Mouse (Mus musculus) cerebellum, adult 2 months (tissue): ENCODE measurements around the gene Bcr. TPM values are rescaled to one million over a fixed set of nuclear protein-coding genes. Genes with fewer than 3 reads are reported as not detected.

Experiments used
- DNase-seq, 2 experiments: peaks; one replicate each; pipeline ENCODE4 v3.0.0; 2021
- H3K27ac ChIP-seq: fragments of 200-500 bp; 2 replicates; pipeline ENCODE4 v1.5.1; 2012; ENCODE audit warnings: low read length, control low read depth, inconsistent platforms; ENCODE audit not compliant: insufficient read depth
- H3K27me3 ChIP-seq: fragments of 200-500 bp; 2 replicates; pipeline ENCODE4 v1.6.1; 2012; ENCODE audit warnings: inconsistent platforms, mild to moderate bottlenecking, low read length, moderate library complexity; ENCODE audit not compliant: control insufficient read depth, insufficient read depth
- H3K4me1 ChIP-seq: fragments of 200-500 bp; 2 replicates; pipeline ENCODE4 v1.6.1; 2011; ENCODE audit warnings: low read length; ENCODE audit not compliant: control insufficient read depth, insufficient read depth
- H3K4me3 ChIP-seq: fragments of 200-500 bp; replicated peaks from 2 replicates; pipeline ENCODE3; 2011; ENCODE audit warnings: mild to moderate bottlenecking, low read depth, low read length, control low read depth; ENCODE audit not compliant: insufficient read depth
- CTCF ChIP-seq: fragments of 200-500 bp; IDR thresholded peaks from 2 replicates; pipeline ENCODE4 v1.5.1; 2011; ENCODE audit warnings: low read depth, mild to moderate bottlenecking, control low read depth, low read length, moderate library complexity, borderline replicate concordance; ENCODE audit not compliant: insufficient read depth
- POLR2A ChIP-seq: fragments of 200-500 bp; IDR thresholded peaks from 2 replicates; pipeline ENCODE4 v1.6.1; 2011; ENCODE audit warnings: low read length, control low read depth, borderline replicate concordance; ENCODE audit not compliant: insufficient read depth
- WGBS: fragments of 180-500 bp; shearing (Covaris S2); methylation state at CpG from one replicate; pipeline ENCODE4 v1.1.7; 2018; 5-methylcytosine and 5-hydroxymethylcytosine counted together
- polyA plus RNA-seq: library from polyadenylated mRNA; depleted of rRNA; stranded (reverse); fragments of >200 nt; gene quantifications from 2 replicates; pipeline ENCODE4 v1.2.3, GENCODE M21; 2012

Gene Bcr
- polyA plus RNA-seq, 1 experiment: 44.4 TPM

DNA sequence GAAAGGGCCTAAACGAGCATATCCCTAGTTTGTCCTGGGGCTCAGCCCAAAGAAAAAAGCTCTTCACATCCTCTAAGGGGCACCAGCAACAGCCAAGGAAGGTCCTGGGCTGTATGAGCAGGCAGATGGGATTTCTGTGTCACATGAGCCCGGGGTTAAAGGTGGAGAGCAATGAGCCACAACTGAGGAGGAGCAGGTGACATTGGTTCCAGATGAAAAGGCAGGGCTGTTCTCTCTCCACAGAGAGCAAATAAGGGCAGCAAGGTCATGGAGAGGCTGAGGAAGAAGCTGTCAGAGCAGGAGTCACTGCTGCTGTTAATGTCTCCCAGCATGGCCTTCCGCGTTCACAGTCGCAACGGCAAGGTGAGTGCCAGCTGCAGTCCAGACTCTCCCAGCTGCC lies 96.4 kb downstream of the Bcr start:
- Histone ChIP-seq H3K27me3 (no peaks in the 10 kb centered on the region), H3K27ac (no peak overlapping the region), H3K4me3 (no peak overlapping the region), H3K4me1 (no peaks in the 10 kb centered on the region)
- no peak for DNase-seq
- WGBS: 84% methylated on average over 6 of the region's 6 CpGs
- no peak for TF ChIP-seq POLR2A
- TF ChIP-seq CTCF: no peak

DNA sequence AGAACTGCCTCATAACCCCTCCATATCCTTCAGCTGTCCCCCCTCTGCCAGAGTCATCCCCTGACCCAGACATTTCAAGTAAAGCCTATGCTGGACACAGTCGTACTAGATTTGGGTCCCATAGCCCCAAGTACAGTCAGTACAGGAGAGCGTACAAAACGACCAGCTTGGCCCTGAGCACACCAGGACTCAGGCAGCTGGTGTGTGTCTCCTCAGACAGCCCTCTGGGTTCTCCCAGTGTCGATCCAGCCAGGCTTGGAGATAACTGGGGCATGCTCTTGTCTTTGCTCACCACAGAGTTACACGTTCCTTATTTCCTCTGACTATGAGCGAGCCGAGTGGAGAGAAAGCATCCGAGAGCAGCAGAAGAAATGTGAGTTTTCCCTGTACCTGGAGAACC lies 97.3 kb downstream of the Bcr start:
- no peak for DNase-seq
- TF ChIP-seq POLR2A: no peak
- WGBS: 83% methylated on average over 8 of the region's 8 CpGs

DNA sequence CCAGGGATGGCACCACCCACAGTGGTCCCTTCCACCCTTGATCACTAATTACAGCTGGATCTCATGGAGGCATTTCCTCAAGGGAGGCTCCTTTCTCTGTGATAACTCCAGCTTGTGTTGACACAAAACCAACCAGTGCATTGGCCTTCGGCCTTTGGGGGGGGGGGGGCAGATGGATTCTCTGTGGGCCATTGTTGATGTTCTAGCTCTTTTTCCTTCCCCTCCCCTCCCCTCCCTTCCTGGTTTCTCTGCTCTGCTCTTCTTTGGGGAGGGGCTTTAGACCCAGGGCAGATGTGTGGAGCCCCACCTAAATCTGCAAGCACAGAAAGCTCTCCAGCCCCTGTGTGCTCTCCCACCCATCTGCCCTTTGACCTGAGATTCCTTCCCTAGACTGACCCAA lies 98.0 kb downstream of the Bcr start:
- Histone ChIP-seq H3K4me3 (no peak overlapping the region), H3K4me1 (no peaks in the 10 kb centered on the region), H3K27ac (no peak overlapping the region), H3K27me3 (no peaks in the 10 kb centered on the region)
- TF ChIP-seq POLR2A (no peak), CTCF (no peak)
- 58% methylated on average over 1 of the region's 1 CpGs for WGBS
- no peak for DNase-seq

More for the DNA sequence above, 97.3 kb downstream of the Bcr start:
- Histone ChIP-seq H3K27ac (no peak overlapping the region), H3K4me1 (no peaks in the 10 kb centered on the region), H3K4me3 (no peak overlapping the region), H3K27me3 (no peaks in the 10 kb centered on the region)

DNA sequence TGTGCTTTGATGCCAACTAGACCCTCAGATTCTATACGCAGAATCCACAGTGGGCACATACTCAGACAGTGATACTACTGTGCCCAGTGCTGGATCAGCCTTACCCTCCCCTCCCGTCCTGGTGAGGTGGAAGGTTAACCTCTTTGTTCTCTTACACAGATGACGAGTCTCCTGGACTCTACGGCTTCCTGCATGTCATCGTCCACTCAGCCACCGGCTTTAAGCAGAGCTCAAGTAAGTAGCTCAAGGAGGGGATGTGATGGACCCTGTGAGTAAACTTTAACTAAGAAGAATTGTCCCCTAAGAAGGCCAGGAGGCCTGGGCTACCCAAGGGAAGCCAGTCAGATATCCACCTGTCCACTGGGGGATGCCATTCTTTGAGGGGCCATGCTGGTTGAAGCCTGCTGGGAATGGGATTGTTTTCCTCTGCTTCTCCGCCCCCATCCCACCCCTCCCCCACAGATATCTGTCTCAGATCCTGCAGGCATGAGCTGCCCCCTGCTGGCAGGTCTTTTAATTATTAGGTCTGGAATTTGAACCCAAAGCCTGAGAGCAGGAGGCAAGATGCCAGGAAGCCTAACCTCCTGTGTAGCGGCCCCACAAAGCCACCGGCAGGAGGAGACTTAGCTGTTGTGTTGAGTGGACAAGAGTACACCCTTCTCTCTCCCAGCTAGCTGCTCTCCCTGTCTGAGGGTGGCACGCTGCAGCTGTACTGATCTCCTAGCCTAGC lies 99.9 kb downstream of the Bcr start:
- Histone ChIP-seq H3K4me3 (no peak overlapping the region), H3K27me3 (no peaks in the 10 kb centered on the region), H3K4me1 (no peaks in the 10 kb centered on the region), H3K27ac (no peak overlapping the region)
- DNase-seq: no peak
- 74% methylated on average over 10 of the region's 10 CpGs for WGBS
- TF ChIP-seq CTCF (no peak), POLR2A (no peak)

DNA sequence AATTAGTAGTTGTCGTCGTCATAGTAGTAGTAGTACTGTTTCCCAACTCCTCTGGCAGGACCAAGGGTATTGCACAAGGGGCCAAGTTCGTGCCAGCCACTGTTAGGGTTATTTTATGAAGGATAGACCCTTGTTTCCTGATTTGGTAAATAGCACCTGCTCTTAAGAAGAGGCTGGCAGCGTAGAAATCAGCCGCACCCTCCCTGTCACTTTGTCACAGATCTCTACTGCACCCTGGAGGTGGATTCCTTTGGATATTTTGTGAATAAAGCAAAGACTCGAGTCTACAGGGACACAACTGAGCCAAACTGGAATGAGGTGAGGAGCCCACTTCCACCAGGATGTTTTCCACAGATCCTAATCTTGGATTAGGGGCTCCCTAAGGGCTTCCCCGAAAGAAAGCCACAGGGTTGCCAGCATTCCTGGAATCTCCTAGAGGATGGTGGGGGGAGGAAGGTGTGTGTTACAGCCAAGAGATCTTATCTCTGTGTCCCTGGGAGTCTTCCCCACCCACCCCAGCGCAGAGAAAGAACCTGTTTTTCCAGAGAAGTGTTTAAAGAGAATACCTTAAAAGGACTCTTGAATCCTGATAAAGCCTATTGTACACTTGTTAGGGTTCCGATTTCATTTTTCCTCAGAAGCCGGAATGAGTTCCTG lies 105.6 kb downstream of the Bcr start:
- no peak for DNase-seq
- TF ChIP-seq POLR2A (no peak), CTCF (no peak)
- 82% methylated on average over 10 of the region's 10 CpGs for WGBS
- H3K27ac ChIP-seq: no peak overlapping the region
- no peaks in the 10 kb centered on the region; the same call in 1 of the 2 replicates for H3K4me1 ChIP-seq
- H3K27me3 ChIP-seq: no peaks in the 10 kb centered on the region
- H3K4me3 ChIP-seq: no peak overlapping the region

DNA sequence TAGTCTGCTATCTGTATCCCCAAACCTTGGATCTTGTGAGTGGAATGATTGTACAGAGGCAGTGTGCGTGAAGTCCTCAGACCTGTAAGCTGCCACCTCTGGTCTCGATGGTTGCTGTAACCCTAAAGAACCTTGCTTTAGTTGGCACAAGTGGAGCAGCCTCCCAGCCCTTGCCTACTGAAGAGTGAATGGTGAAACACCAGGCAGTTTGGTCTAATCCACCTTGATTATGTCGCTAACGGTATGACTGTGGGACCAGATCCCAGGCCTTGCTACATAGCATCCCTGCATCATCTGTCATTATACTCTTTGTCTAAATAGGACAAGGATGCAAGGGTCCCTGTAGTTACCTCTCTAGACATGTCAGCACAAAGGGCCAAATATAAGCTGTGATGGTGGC lies 106.2 kb downstream of the Bcr start:
- TF ChIP-seq CTCF: no peak
- no peak for TF ChIP-seq POLR2A
- Histone ChIP-seq H3K4me1 (no peaks in the 10 kb centered on the region; the same call in 1 of the 2 replicates), H3K27ac (no peak overlapping the region), H3K27me3 (no peaks in the 10 kb centered on the region), H3K4me3 (no peak overlapping the region)
- WGBS: 94% methylated on average over 4 of the region's 4 CpGs
- DNase-seq: no peak

DNA sequence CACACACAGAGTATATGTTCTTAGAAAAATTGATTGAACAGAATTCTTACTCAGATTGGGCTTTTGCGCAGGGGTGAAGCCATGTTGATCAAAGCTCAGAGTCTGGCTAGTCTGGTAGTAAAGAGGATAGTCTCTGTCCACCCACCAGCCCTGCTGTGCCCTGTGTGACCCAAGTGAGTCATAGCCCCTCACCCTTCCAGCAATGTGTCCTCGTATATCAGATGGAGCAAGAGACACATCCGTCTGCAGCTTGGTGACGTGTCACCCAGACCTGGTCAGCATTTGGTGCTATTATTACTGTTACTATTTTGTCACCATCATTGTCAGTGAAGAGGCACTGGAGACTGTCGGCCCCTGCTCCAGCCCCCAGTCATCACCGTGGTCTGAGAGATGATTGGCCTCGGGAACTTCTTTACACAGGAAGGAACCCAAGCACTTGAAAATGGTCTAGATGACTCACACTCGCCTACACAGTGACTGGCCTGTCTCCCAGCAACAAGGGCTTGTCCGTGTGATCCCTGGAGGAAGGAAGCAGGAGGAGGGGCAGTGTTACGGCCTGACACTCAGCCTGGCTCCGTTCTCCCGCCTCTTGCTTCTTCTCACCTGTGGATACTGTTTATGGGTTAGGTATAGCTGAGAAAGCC lies 109.9 kb downstream of the Bcr start:
- H3K4me3 ChIP-seq: no peak overlapping the region
- no peaks in the 10 kb centered on the region; the same call in 1 of the 2 replicates for H3K4me1 ChIP-seq
- no peak overlapping the region for H3K27ac ChIP-seq
- 75% methylated on average over 12 of the region's 12 CpGs for WGBS
- no peak for TF ChIP-seq CTCF
- TF ChIP-seq POLR2A: no peak
- H3K27me3 ChIP-seq: no peaks in the 10 kb centered on the region
- no peak for DNase-seq
